Mouse (Mus musculus): ENCODE measurements around the gene Fst. TPM values are rescaled to one million over a fixed set of nuclear protein-coding genes. Genes with fewer than 3 reads are reported as not detected.

The Fst gene
- 3.7 and 10.6 TPM in 2 replicates for polyA plus RNA-seq (2016; fragmentation: Nextera tagmentation; extraction: Ambion mirVana)

DNA sequence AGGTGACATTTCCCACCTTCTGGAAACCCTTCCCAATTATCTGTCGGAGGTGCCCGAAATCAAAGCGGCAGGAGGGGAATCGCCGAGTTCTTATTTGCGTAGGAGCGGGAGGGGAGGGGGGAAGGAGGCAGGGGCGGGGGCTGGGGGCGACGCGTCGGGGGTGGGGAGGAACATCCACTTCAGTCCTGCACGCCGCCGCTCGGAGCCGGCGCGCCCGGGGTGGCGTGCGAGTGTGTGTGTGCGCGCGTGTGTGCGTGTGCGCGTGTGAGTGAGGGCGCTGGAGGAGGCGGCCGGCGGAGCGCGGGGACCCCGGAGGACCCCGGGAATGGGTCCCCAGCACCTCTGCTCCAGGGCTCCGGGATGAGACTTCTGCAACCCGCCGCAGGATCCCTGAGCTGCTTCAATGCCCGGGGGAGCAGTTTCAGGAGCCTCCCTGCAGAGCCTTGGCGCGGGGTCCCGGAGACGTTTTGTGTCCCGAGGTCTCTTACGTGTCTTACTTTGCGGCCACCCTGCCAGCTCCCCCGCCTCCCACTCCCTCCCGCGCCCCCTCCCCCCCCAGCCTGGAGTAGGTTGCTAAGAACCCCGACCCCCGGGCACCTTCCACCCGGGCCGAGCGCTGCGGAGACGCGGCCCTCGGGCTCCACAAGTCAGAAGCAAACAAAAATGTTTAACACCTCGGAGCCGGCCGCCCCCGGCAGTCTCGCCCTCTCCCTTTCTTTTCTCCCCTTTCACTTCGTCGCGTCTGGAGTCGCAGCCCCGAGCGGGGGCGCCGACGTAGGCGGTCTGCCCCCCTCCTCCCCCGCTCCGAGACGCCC, at the start of gene Fst:
TSS of gene Fst (minus strand) at position 66 of the 815 bp plus-strand sequence.
- Histone ChIP-seq H3K9me3 (no peaks in the 10 kb centered on the region), H3K4me1 (peaks cover 24% of the 10 kb centered on the region), H3K4me3 (peak within 1 kb of the TSS; percentile 75), H3K27ac (peak within 1 kb of the TSS; percentile 73), H3K27me3 (ENCODE audit: insufficient read depth, poor library complexity, severe bottlenecking) (peaks cover 49% of the 10 kb centered on the region), H3K36me3 (no peaks in the 10 kb centered on the region)
- under 1% methylated on average over 70 of the region's 77 CpGs for WGBS
- peak; percentile 83 for DNase-seq (ENCODE audit: low spot score)

DNA sequence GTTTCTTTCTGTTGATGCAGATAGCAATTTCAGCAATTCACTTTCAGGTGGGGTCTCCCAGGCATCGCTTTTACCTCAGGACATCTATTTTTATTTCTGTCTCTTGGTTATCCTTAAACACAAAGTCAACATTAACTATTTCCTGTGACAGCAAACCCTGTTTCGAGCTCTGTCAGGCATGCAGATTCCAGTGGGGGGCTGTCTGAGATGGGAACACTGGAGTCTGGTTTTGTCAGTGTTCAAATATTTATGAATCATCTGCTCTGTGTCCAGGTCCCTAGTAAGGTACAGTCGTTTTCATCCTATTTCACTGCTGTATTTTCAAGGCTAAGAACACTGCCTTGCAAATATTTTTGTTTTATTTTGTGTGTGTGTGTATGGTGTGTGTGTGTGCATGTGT, 35.1 kb upstream of the Fst start:
- WGBS, result 58% methylated on average over 3 of the region's 3 CpGs
- H3K36me3 ChIP-seq, result no peaks in the 10 kb centered on the region
- H3K9me3 ChIP-seq, result no peaks in the 10 kb centered on the region
- H3K27me3 ChIP-seq (ENCODE audit: insufficient read depth, poor library complexity, severe bottlenecking), result no peaks in the 10 kb centered on the region
- no peak for DNase-seq (ENCODE audit: low spot score)
- H3K4me3 ChIP-seq, result no peak overlapping the region
- H3K4me1 ChIP-seq, result no peaks in the 10 kb centered on the region
- no peak overlapping the region for H3K27ac ChIP-seq

DNA sequence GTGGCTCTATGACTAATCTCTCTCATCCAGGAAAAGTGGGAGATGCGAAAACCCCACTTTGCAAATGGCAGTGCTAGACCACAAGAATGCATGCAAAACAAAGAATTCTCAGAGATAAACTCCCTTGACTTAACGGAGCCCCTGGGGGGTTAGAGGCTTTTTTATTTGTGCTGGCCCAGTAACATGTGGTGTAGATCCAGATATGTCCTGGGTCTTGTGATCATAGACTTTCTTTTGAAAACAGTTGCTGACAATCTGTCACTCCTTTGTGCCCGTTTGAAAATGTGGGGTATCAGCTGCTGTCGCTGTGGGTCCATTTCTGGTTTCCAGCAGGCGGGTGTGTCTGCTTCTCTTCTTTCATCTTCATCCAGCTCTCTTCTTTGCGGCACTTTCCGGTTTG, 29.4 kb upstream of the Fst start:
- DNase-seq (ENCODE audit: low spot score), result no peak

DNA sequence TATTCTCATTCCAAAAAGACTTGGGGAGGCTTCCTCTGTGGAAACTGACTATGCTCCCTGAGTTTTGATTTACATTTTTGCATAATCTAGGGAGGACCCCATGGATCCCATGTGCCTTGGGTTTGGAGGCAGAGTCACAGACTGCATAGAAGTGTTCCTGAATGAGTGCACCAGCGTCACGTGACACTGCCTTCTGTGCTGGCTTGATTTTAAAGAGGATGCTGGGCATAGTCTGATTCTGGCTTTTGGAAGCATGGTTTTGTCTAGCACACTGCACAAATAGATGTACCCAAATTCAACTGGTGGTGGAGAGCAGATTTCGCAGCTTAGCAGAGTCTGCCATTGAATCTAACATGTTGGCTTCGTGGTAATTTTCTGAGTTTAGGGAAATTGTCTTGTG, 19.6 kb upstream of the Fst start:
- Histone ChIP-seq H3K27ac (no peak overlapping the region), H3K36me3 (no peaks in the 10 kb centered on the region), H3K9me3 (peaks cover 9% of the 10 kb centered on the region; the same call in 1 of the 2 replicates), H3K4me1 (no peaks in the 10 kb centered on the region), H3K4me3 (no peak overlapping the region), H3K27me3 (ENCODE audit: insufficient read depth, poor library complexity, severe bottlenecking) (no peaks in the 10 kb centered on the region)
- DNase-seq (ENCODE audit: low spot score), result no peak
- WGBS, result 88% methylated on average over 4 of the region's 4 CpGs

More for the DNA sequence above, 29.4 kb upstream of the Fst start:
- Histone ChIP-seq H3K4me1 (no peaks in the 10 kb centered on the region), H3K27me3 (ENCODE audit: insufficient read depth, poor library complexity, severe bottlenecking) (no peaks in the 10 kb centered on the region), H3K36me3 (no peaks in the 10 kb centered on the region), H3K9me3 (no peaks in the 10 kb centered on the region), H3K27ac (no peak overlapping the region), H3K4me3 (no peak overlapping the region)
- 46% methylated on average over 7 of the region's 7 CpGs for WGBS

DNA sequence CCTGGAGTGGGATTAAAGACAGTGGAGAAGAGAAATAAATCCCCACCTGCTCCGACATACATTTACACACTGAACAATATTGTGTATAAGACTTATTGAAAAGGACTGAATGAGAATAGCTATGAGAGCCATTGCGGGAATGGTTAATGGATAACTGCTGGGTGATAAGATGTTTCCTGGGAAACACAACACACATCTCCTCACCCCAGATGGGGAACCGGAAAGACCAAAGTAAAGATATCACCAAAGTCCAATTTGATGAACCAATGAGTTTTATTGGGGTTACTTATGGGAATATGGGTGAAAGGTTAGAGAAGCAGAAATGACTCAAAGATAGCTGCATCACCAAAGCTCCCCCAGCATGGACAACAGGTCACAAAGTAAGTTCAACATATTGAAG, 11.2 kb upstream of the Fst start:
- Histone ChIP-seq H3K27ac (no peak overlapping the region), H3K4me1 (no peaks in the 10 kb centered on the region), H3K9me3 (no peaks in the 10 kb centered on the region), H3K4me3 (no peak overlapping the region), H3K36me3 (no peaks in the 10 kb centered on the region), H3K27me3 (ENCODE audit: insufficient read depth, poor library complexity, severe bottlenecking) (no peaks in the 10 kb centered on the region)
- WGBS, result 87% methylated on average over 3 of the region's 3 CpGs
- DNase-seq (ENCODE audit: low spot score), result no peak

DNA sequence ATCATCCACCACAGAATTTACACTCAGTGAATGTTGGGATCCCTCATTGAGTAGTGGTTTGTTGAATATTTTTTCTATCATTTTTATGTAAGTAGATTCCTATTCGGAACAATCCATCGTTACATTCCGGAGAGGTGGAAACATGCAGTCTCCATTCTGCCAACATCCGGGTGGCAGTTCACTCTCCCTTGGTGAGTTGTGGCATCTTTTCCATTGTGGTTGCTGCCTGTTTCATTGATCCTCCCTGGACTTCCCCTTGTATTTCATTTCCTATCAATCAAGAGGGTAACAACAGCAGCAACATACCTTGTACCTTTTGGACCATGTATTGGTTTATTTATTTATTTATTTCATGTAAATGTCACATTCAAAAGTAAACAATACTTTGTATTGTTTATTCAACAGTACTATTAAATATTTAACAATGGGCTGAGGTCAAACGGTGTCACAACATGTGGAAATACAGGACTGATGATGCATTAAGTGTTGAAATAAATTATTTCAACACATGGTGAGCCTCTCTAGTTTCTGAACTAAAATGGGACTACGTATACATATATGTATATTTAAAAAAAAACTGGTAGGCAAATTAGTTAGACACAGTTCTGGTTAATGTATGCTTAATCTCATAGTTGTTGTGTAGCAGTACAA, 7.6 kb upstream of the Fst start:
- DNase-seq (ENCODE audit: low spot score), result no peak
- Histone ChIP-seq H3K4me1 (no peaks in the 10 kb centered on the region), H3K9me3 (no peaks in the 10 kb centered on the region), H3K27me3 (ENCODE audit: insufficient read depth, poor library complexity, severe bottlenecking) (no peaks in the 10 kb centered on the region), H3K4me3 (no peak overlapping the region), H3K27ac (no peak overlapping the region), H3K36me3 (no peaks in the 10 kb centered on the region)
- WGBS, result 92% methylated on average over 6 of the region's 6 CpGs

DNA sequence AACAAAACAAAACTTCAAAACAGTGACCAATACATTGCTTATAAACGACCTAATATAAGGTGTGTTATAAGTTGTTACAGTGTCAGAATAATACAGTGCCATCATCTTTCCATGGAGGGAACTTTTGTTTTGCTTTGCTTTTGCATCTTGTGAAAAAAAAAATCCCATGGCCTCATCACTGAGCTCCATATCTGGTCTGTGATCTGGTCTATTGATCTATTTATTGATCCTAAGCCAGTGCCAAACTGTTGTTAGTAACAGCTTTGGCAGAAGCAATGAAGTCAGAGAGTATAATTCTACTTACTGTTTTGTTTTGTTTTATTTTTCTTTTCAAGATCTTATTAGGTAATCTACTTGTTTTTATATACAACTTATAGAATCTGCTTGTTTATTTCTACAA, 6.6 kb upstream of the Fst start:
- Histone ChIP-seq H3K36me3 (no peaks in the 10 kb centered on the region), H3K9me3 (no peaks in the 10 kb centered on the region), H3K4me3 (no peak overlapping the region), H3K27ac (no peak overlapping the region), H3K27me3 (ENCODE audit: insufficient read depth, poor library complexity, severe bottlenecking) (no peaks in the 10 kb centered on the region), H3K4me1 (no peaks in the 10 kb centered on the region)
- no peak for DNase-seq (ENCODE audit: low spot score)
- 57% methylated on average over 1 of the region's 1 CpGs for WGBS

DNA sequence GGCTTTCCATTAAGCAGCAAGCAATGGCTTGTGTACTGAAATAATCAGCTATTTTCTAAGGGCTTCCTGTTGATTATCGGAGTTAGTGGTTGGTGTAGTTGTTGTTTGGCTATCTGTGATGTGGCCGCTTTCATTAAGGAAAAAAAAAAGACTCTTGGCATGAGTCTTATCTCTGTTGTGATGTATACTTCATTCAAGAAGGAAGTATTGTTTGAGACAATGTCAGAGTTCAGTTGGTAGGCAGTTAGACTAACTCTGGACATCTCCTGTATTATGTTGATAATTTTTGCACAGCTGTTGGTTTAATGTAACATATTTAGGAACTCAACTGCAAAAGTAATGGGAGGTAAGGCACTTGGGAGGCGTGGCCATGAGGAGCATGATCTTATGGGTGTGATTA, 6.1 kb upstream of the Fst start:
- WGBS, result 63% methylated on average over 3 of the region's 3 CpGs
- Histone ChIP-seq H3K4me1 (no peaks in the 10 kb centered on the region), H3K4me3 (no peak overlapping the region), H3K27ac (no peak overlapping the region), H3K9me3 (no peaks in the 10 kb centered on the region), H3K36me3 (no peaks in the 10 kb centered on the region), H3K27me3 (ENCODE audit: insufficient read depth, poor library complexity, severe bottlenecking) (no peaks in the 10 kb centered on the region)
- DNase-seq (ENCODE audit: low spot score), result no peak

DNA sequence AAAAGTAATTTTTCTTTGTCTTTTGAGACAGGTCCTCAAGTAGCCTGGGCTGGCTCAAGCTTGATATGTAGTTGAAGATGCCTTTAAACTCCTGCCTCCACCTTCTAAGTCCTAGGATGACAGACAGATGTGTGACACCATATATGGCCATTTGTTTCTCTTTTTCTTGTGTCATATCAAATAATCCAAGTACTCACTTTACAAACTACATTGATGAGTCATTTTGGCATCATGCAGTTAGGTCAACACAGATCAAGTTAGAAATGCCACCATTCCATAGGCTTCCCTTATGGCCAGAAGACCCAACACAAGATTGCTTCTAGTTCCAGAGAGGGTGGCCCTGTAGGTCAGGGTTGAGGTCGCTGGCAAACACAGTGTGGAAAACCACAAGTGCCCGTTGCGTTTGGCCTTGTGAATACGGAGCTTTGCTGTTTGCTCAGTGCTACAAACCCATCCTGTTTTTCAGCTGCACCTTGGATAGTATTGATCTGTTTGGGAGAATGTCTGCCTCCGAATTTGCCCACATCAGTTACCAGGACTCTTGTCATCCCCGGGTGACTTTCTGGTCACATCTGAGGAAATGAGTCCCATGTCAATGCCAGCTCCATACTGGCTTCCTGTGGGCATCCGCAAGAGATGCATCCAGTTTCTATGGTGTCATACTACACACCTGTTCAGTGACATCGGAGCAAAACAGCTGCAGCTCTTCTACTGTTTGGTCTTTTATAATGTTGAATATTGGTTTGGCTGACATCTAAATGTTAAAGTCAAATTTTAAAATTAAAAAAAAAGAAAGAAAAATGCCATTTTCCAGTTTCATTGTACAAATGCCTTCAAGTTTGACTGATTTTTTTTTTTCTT, 4.0 kb upstream of the Fst start:
- no peak overlapping the region for H3K4me3 ChIP-seq
- WGBS, result 78% methylated on average over 8 of the region's 8 CpGs
- peaks cover 9% of the 10 kb centered on the region; the same call in 1 of the 2 replicates for H3K4me1 ChIP-seq
- H3K27ac ChIP-seq, result no peak overlapping the region
- peaks cover 14% of the 10 kb centered on the region for H3K27me3 ChIP-seq (ENCODE audit: insufficient read depth, poor library complexity, severe bottlenecking)
- no peaks in the 10 kb centered on the region for H3K36me3 ChIP-seq
- H3K9me3 ChIP-seq, result no peaks in the 10 kb centered on the region
- no peak for DNase-seq (ENCODE audit: low spot score)

DNA sequence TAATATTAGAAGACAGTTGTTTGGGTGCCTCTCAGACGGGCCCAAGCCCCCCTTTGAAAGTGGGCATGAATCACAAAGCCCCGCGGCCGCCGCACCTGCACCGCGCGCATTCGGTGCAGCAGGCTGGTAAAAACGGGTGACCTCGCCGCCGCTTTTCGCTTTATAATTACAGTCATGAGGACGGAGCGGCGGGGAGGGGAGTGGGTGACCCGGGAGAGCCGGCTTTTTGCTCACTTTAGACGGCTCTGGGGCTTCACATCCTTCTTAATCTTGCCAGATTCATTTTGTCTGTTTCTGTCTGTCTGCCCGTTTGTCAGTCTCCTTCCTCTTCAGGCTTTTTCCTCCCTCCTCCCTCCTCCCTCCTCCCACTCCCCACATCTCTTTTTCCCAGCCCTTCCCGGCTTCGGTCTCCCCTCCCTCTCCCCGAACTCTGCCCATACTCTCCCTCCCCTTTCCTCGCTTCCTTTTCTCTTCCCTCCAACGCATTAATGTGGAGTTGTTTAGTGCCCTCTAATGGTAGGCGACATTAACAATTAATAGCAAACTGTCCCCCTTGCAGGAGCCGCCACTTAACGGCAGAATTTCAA, 1.6 kb upstream of the Fst start:
- peak overlapping the region; percentile 75 for H3K4me3 ChIP-seq
- H3K36me3 ChIP-seq, result no peaks in the 10 kb centered on the region
- H3K4me1 ChIP-seq, result peaks cover 24% of the 10 kb centered on the region
- H3K27me3 ChIP-seq (ENCODE audit: insufficient read depth, poor library complexity, severe bottlenecking), result peaks cover 38% of the 10 kb centered on the region
- H3K27ac ChIP-seq, result 0 out of 2 replicates have a peak overlapping the region, but pooled peaks have one; percentile 11
- DNase-seq (ENCODE audit: low spot score), result no peak
- no peaks in the 10 kb centered on the region for H3K9me3 ChIP-seq
- WGBS, result under 1% methylated on average over 29 of the region's 29 CpGs

DNA sequence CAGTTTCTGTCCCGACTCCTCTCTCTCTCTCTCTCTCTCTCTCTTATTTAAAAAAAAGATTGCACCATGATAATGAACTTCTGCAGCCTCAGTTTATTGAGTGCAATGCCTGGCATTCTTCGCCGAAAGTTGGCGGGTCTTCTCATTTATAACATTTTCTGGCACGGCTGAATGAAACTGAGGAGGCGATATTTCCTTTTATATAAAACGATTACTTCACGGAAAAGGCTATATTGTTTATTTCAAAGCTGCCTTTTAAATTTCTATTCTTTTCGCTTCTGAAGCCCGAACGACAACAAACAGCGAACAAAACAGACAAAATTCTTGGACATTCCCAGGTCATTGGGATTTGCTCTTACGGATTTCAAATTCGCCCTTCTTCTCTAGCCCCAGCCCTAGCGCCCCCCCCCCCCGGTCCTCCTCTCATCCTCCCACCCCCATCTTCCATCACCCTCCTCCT, 980 bp upstream of the Fst start:
- Histone ChIP-seq H3K27ac (peak overlapping the region; percentile 73; the same call in 1 of the 2 replicates), H3K4me1 (peaks cover 24% of the 10 kb centered on the region), H3K9me3 (no peaks in the 10 kb centered on the region), H3K36me3 (no peaks in the 10 kb centered on the region), H3K4me3 (peak overlapping the region; percentile 75), H3K27me3 (ENCODE audit: insufficient read depth, poor library complexity, severe bottlenecking) (peaks cover 44% of the 10 kb centered on the region)
- WGBS, result under 1% methylated on average over 16 of the region's 16 CpGs
- DNase-seq (ENCODE audit: low spot score), result no peak

DNA sequence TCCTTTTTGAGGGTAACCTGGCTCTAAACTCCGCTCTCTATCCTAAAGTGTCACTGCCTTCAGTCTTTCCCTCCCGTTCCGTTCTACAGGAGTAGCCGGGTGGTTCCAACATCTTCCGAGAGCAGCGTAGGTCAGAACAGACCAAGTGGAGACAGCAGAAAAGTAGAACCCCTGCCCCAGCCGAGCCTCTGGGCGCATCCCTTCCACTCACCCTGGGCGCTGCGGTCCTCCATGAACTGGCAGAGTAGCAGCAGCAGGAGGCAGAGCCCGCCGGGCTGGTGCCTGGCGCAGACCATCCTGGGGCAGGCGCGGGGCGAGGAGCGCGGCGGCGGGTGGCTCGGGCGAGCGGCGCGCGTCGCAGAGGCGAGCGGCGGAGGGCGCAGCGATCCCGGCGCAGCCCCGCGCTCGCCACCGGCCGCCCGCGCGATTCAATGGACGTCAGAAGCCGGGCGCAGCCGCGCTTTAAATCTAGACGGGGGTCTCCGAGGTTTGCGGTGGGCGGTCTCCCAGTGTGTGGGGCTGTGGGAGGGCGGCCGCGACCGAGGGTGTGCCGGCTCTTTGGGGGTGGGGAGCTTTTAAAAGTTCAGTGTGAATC, 363 bp downstream of the Fst start:
- H3K27ac ChIP-seq, result peak overlapping the region; percentile 73
- no peaks in the 10 kb centered on the region for H3K9me3 ChIP-seq
- H3K27me3 ChIP-seq (ENCODE audit: insufficient read depth, poor library complexity, severe bottlenecking), result peaks cover 51% of the 10 kb centered on the region
- H3K36me3 ChIP-seq, result no peaks in the 10 kb centered on the region
- peak overlapping the region; percentile 75 for H3K4me3 ChIP-seq
- DNase-seq (ENCODE audit: low spot score), result peak; percentile 75
- peaks cover 24% of the 10 kb centered on the region for H3K4me1 ChIP-seq
- WGBS, result under 1% methylated on average over 56 of the region's 56 CpGs

All from heart, embryonic 10.5 days (tissue).